Mouse (Mus musculus) embryonic fibroblast, embryonic 13.5 days (primary cell): Measurements from ENCODE around the gene Tspan4. TPM values are rescaled to one million over a fixed set of nuclear protein-coding genes. Genes with fewer than 3 reads are reported as not detected.

Experiments
- H3K27ac ChIP-seq: 2 replicates; pipeline ENCODE4 v1.5.1; 2012; ENCODE audit warnings: low read length, control low read depth, inconsistent platforms; ENCODE audit not compliant: insufficient read depth
- H3K4me1 ChIP-seq: 2 replicates; pipeline ENCODE4 v1.6.1; 2011; ENCODE audit warnings: low read length; ENCODE audit not compliant: control insufficient read depth, insufficient read depth
- H3K4me3 ChIP-seq: 2 replicates; pipeline ENCODE4 v1.5.1; 2011; ENCODE audit warnings: mild to moderate bottlenecking, control low read depth, low read length; ENCODE audit not compliant: insufficient read depth
- CTCF ChIP-seq: IDR thresholded peaks from 2 replicates; pipeline ENCODE4 v1.5.1; 2011; ENCODE audit warnings: mild to moderate bottlenecking, control low read depth, low read length, moderate library complexity, borderline replicate concordance; ENCODE audit not compliant: insufficient read depth
- POLR2A ChIP-seq: IDR thresholded peaks from 2 replicates; pipeline ENCODE4 v1.6.1; 2011; ENCODE audit warnings: low read depth, mild to moderate bottlenecking, control low read depth, low read length, moderate library complexity
- polyA plus RNA-seq: library from polyadenylated mRNA; stranded (reverse); fragments of >200 nt; gene quantifications from 2 replicates; pipeline ENCODE4 v1.2.4, GENCODE M21; 2011; ENCODE audit warnings: low read depth; ENCODE audit not compliant: missing spikeins, insufficient read length

The Tspan4 gene
- polyA plus RNA-seq, 1 experiment, result 184 TPM

DNA sequence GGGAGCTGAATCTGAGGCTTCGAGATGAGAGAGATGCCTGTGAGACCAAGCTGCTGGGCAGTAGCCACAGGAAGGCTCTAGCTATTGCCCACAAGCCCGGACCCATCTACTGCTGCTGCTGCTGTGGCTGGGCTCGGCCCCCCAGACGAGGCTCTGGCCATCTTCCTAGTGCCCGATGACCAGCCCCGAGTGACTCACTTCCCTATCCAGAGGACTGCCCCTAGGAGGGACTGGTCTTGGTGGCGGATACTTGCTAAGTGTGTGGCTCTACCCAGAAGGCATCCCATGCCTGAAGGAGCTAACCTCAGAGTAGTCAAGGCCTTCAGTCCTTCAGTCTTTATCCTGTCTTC lies 9.0 kb upstream of the Tspan4 start:
- TF ChIP-seq POLR2A, result peak; percentile 59
- no peak for TF ChIP-seq CTCF
- no peak overlapping the region for H3K4me3 ChIP-seq
- H3K27ac ChIP-seq, result peak overlapping the region; percentile 63
- H3K4me1 ChIP-seq, result peaks cover 13% of the 10 kb centered on the region; the same call in 1 of the 2 replicates

DNA sequence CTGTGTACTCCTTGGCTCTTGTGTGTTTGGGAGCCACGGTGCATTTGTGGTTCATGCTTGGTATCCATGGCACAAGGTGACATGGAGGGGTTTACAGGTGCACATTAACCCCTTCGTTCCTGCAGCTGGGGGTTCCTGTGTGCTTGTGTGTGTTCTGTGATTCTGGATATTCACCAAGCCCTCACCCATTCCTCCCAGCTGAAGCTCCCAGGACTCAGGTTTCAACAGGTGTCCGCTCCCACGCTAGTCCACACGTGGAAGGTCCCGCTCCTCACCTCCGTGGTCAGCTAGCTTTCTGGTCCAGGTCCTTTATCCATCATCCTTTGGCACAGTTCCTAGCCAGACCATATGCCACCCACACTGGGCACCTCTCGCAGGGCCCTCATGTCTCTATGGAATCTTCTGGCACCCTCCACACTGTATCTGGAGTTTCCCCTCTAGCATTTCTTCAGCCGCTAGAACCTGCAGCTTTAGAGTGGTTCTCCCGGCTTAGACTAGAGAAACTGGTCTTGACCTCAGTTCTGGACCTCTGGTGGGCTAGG lies 8.4 kb upstream of the Tspan4 start:
- H3K4me3 ChIP-seq, result peak overlapping the region; percentile 98
- no peak for TF ChIP-seq CTCF
- no peak for TF ChIP-seq POLR2A
- peak overlapping the region; percentile 93 for H3K27ac ChIP-seq
- H3K4me1 ChIP-seq, result peaks cover 13% of the 10 kb centered on the region; the same call in 1 of the 2 replicates

DNA sequence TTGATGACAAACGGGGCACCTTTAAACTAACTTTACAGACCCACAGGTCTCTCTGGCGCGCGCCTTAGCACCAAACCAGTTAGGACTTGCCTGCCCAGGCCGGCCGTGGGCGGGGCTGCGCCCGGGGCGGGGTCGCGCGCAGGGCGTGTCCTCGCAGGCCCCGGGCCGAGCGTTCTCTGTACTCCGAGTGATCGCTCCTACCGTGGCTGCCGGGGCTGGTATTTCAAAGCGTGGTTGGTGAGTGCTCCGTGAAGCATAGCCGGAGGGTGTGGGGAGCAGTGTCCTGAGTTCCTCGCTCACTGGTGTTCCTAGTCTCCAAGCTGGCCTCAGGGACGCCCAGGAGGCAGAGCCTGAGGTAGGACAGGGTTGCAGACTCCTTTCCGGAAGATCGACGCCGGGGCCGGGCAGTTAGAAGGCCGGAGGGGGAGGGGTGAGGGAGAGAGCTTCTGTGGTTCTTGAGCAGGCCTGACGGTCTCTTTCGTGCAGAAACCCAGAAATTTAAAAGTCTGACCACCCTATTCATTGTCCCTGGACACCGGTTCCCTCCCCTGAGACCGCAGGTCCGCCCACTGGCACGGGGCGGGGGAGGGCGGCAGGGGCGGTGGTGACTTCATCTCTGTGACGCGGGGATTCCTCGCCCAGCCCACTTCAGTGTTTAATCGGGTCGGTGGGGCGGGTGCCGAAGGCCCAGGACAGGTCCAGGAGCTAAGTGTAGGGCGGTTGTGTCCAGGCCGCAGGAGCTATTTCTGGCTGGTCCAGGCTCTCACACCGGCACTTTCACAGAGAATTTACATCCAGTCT lies 7.6 kb upstream of the Tspan4 start, which contains the start of gene Cd151:
Gene Cd151 (plus strand): TSS at position 163 of the 801 bp plus-strand sequence.
- peaks cover 9% of the 10 kb centered on the region; the same call in 1 of the 2 replicates for H3K4me1 ChIP-seq
- H3K4me3 ChIP-seq, result peak within 1 kb of the TSS; percentile 98
- peak; percentile 87 for TF ChIP-seq POLR2A
- no peak for TF ChIP-seq CTCF
- peak within 1 kb of the TSS; percentile 93 for H3K27ac ChIP-seq

DNA sequence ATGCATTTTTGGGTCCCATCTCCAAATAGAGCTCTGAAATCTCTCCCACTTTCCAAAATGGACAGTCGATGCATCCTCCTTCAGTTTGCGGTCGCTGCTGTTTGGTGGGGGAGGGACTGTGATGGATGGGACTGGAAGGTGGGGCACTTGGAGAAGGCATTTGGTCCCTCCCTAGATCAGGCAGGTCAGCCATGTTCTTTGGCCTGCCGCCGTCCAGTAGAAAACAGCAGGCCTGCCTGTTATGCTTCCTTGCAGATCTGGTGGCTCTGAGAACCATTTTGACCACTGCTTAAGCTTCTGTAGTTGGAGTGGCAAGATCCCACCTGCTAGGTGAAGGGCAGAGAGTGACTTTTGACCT lies 6.9 kb upstream of the Tspan4 start:
- Histone ChIP-seq H3K4me3 (peak overlapping the region; percentile 98), H3K4me1 (peaks cover 8% of the 10 kb centered on the region; the same call in 1 of the 2 replicates), H3K27ac (peak overlapping the region; percentile 93)
- TF ChIP-seq CTCF (no peak), POLR2A (no peak; the same call in 1 of the 2 replicates)

DNA sequence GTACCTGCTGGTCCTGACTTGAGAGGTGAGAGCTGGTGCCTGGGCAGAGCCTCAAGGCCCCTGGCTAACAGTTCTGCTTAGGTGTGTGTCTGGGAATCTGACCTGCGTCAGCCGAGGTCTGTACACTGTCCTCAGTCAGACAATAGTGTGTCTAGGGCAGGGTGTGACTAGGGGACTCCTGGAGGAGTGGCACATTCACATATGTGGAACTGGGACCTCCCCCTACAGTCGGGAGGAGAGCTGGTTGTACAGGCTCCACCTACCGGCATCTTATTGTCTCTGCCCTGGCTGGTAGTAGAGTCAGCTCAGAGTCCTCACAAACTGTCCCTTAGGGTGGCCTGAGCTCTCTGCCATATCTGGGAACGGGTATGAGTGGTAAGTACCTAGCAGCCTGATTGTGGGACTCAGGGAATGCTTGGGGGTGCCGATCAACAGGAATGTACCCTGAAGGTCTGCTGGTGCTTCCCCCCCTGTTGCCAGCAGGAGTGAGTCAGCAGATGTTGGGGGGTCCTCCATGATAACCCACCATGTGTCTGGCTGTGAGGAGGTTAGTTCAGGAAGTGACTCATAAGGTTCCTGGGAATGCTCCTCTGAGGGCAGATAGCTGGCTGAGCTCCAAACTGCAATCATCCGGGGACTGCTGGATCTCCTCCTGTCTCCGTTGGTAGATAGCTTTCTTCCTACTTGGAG lies 6.4 kb upstream of the Tspan4 start:
- Histone ChIP-seq H3K27ac (peak overlapping the region; percentile 93), H3K4me1 (peaks cover 12% of the 10 kb centered on the region; the same call in 1 of the 2 replicates), H3K4me3 (peak overlapping the region; percentile 98)
- TF ChIP-seq POLR2A, result peak; percentile 97
- TF ChIP-seq CTCF, result no peak

DNA sequence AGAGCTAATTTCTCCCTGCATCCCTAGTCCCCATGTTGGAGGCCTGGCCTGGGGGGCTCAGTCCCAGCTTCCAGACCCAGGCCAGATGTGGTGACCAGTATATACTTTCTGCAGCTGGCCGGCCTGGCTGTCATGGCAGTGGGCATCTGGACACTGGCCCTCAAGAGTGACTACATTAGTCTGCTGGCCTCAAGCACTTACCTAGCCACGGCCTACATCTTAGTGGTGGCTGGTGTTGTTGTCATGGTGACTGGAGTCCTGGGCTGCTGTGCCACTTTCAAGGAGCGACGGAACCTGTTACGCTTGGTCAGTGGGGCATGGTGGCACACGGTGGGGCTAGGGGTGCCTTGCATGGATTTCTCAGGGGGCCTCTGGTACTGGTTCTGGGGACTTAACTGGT lies 5.7 kb upstream of the Tspan4 start:
- Histone ChIP-seq H3K4me3 (peak overlapping the region; percentile 98), H3K4me1 (peaks cover 12% of the 10 kb centered on the region; the same call in 1 of the 2 replicates), H3K27ac (peak overlapping the region; percentile 93)
- no peak for TF ChIP-seq POLR2A
- TF ChIP-seq CTCF, result no peak

DNA sequence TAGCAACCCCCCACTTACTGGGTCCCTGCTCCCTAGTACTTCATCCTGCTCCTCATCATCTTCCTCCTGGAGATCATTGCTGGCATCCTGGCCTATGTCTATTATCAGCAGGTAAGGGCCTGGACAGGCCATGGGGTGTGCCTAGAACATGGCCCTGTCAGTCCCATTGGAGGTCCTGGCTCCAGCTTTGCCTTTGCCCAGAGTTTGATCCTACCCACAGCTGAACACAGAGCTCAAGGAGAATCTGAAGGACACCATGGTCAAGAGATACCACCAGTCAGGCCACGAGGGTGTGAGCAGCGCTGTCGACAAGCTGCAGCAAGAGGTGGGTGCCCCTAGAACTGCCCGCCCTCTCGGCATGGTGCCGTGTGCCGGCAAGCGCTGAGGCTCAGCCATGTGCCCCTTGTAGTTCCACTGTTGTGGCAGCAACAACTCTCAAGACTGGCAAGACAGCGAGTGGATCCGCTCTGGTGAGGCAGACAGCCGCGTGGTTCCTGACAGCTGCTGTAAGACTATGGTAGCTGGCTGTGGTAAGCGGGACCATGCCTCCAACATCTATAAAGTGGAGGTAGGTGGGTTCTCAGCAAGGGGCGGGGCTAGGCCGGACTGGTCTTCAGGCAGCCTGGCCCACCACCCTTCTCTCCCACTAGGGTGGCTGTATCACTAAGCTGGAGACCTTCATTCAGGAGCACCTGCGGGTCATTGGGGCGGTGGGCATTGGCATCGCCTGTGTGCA lies 5.0 kb upstream of the Tspan4 start:
- H3K27ac ChIP-seq, result no peak overlapping the region
- H3K4me1 ChIP-seq, result peaks cover 12% of the 10 kb centered on the region; the same call in 1 of the 2 replicates
- no peak for TF ChIP-seq POLR2A
- no peak for TF ChIP-seq CTCF
- no peak overlapping the region for H3K4me3 ChIP-seq

DNA sequence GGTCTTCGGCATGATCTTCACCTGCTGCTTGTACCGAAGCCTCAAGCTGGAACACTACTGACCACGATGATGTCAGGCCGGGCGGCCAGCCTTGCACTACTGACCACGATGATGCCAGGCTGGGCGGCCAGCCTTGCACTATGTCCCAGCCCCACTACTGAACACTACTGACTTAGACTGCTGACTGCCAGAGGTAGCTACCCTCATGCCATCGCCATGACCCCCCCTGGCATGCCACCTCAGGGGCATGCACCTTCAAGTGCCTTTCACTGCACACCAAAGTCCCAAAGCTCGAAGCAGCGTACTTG lies 4.4 kb upstream of the Tspan4 start:
- no peak overlapping the region for H3K4me3 ChIP-seq
- TF ChIP-seq POLR2A (no peak), CTCF (no peak)
- no peak overlapping the region for H3K27ac ChIP-seq
- H3K4me1 ChIP-seq, result peaks cover 9% of the 10 kb centered on the region; the same call in 1 of the 2 replicates

DNA sequence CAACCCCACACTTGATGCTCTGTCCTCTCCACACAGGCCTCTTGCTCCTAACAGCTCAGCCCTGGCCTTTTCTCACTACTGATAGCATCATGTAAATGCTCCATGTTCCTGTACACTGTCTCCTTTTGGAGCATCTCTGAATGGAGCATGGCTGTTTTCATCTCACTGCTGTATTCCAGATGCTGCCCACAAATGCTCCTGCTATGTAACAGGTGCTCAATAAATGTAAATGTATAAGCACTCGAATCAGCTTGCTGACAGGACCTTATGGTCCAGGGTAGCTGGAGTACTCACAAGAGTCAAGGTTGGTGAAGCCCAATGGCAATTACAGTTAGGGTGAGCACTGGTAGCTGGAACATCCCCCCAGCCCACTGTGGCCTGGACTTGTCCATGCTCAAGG lies 3.8 kb upstream of the Tspan4 start:
- Histone ChIP-seq H3K27ac (no peak overlapping the region), H3K4me3 (no peak overlapping the region), H3K4me1 (peaks cover 9% of the 10 kb centered on the region; the same call in 1 of the 2 replicates)
- TF ChIP-seq CTCF, result no peak
- no peak for TF ChIP-seq POLR2A
